Mouse (Mus musculus) naive thymus-derived CD4-positive, alpha-beta T cell, adult 5 months (primary cell): ENCODE data around the gene Manbal. TPM values are rescaled to one million over a fixed set of nuclear protein-coding genes. Genes with fewer than 3 reads are reported as not detected.

Experiments
- polyA plus RNA-seq: library from polyadenylated mRNA; unstranded; fragments of 100-300 nt; shearing (Covaris generic); gene quantifications from one replicate; pipeline ENCODE4 v1.2.1, GENCODE M21; 2017

Manbal gene
- 27.5 TPM for polyA plus RNA-seq

GRCm38 (mm10) chr2:157367184-157367893 lies at the start of gene Manbal:
Gene Manbal (plus strand): TSS chr2:157367594.

GRCm38 (mm10) chr2:157347361-157348159 lies 19.8 kb upstream of the Manbal start, which contains the start of gene Ghrh:
Gene Ghrh (minus strand): TSS chr2:157347506.

GRCm38 (mm10) chr2:157418206-157418605 lies 50.8 kb downstream of the Manbal start, which contains the start of gene Src:
Gene Src (plus strand): TSS chr2:157418444.

Other genes starting within 250 kb of the Manbal start
- gene Samhd1, start 232.3 kb upstream of the Manbal start, polyA plus RNA-seq = 404 TPM
- gene Rbl1, start 163.1 kb upstream of the Manbal start, polyA plus RNA-seq = 35.3 TPM
- gene Rpn2, start 88.6 kb upstream of the Manbal start, polyA plus RNA-seq = 169 TPM
- gene Mroh8, start 88.0 kb upstream of the Manbal start, polyA plus RNA-seq = 0.56 TPM
- gene Ghrh, start 20.1 kb upstream of the Manbal start, polyA plus RNA-seq = not detected
- gene Src, start 50.9 kb downstream of the Manbal start, polyA plus RNA-seq = 0.15 TPM
- gene Nnat, start 192.5 kb downstream of the Manbal start, polyA plus RNA-seq = not detected
- gene Blcap, start 203.7 kb downstream of the Manbal start, polyA plus RNA-seq = 14.2 TPM